Mouse (Mus musculus): ENCODE results near the gene Rfc5. TPM values are rescaled to one million over a fixed set of nuclear protein-coding genes. Genes with fewer than 3 reads are reported as not detected.

The Rfc5 gene
- polyA plus RNA-seq, 1 experiment from 2014 or later, result 33.1 TPM

DNA sequence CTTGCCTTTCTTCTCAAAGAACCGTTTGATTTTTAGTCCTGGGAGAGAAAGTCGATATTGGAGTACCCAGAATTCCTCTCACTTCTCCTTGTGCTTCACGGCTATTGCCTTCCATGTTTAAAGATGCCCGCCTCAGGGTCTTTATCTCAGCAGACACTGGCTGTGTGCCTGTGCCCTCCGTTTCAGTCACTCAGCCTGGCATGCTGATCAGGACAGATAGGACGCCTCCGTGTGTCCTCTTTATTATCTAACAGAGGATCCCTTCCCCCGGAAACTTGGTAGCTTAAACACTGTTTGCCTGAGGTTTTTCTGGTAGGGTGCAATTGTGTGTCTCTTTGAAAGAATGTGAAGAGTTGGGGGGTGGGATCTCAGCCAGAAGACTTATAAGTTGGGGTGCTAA lies 50.3 kb downstream of the Rfc5 start:
- no peaks in the 10 kb centered on the region for H3K9me3 ChIP-seq
- no peak for ATAC-seq (replicated peaks)
- H3K4me3 ChIP-seq, result no peak overlapping the region

GRCm38 (mm10) chr5:117337999-117338398 lies 50.8 kb downstream of the Rfc5 start:
- H3K4me1 ChIP-seq, result no peaks in the 10 kb centered on the region
- H3K4me2 ChIP-seq, result no peak overlapping the region
- no peak overlapping the region for H3K9ac ChIP-seq
- no peak overlapping the region for H3K4me3 ChIP-seq
- ATAC-seq (replicated peaks), result no peak
- H3K27ac ChIP-seq, result no peak overlapping the region
- WGBS, result 91% methylated on average over 10 of the region's 10 CpGs
- no peaks in the 10 kb centered on the region for H3K36me3 ChIP-seq (replicated peaks)
- H3K9me3 ChIP-seq, result no peaks in the 10 kb centered on the region
- H3K27me3 ChIP-seq (replicated peaks), result no peaks in the 10 kb centered on the region

More for the DNA sequence above, 50.3 kb downstream of the Rfc5 start:
- no peaks in the 10 kb centered on the region for H3K27me3 ChIP-seq (replicated peaks)
- 82% methylated on average over 8 of the region's 8 CpGs for WGBS
- H3K27ac ChIP-seq, result no peak overlapping the region
- no peaks in the 10 kb centered on the region for H3K36me3 ChIP-seq (replicated peaks)
- H3K9ac ChIP-seq, result no peak overlapping the region
- H3K4me1 ChIP-seq, result no peaks in the 10 kb centered on the region
- no peak overlapping the region for H3K4me2 ChIP-seq

DNA sequence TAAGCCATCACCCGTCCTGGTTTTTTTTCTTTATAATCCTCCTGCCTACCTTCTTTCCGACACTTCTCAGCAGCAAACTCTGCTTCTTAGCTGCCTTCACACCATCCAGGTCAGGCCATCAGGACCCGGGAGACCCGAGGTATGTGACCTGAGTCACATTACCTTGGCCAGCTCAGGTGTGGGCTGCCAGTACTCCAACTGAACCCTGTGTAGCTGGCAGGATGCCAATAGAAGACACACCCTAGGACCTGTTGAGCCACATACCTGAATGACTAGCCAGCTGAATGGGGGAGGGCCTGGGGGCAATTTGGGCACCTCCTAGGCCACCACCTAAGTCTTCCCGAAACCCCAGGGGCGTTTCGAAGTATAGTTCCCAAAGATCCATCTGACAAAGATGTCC lies 58.4 kb downstream of the Rfc5 start:
- Histone ChIP-seq H3K4me1 (no peaks in the 10 kb centered on the region), H3K4me3 (no peak overlapping the region), H3K27ac (no peak overlapping the region), H3K27me3 (replicated peaks) (no peaks in the 10 kb centered on the region), H3K36me3 (replicated peaks) (no peaks in the 10 kb centered on the region), H3K9me3 (no peaks in the 10 kb centered on the region), H3K9ac (no peak overlapping the region), H3K4me2 (no peak overlapping the region)
- no peak for ATAC-seq (replicated peaks)
- 90% methylated on average over 7 of the region's 7 CpGs for WGBS

Other genes with a start within 250 kb of the Rfc5 start
- 1,104 and 1,156 TPM in 2 replicates for gene Pebp1, start 101.4 kb downstream of the Rfc5 start, polyA plus RNA-seq (2015; fragmentation: Nextera tagmentation; extraction: Ambion mirVana)
- gene Vsig10, start 70.0 kb downstream of the Rfc5 start, polyA plus RNA-seq (2015; fragmentation: Nextera tagmentation; extraction: Ambion mirVana), result 1.0 and 2.1 TPM in 2 replicates
- 290 and 311 TPM in 2 replicates for gene Wsb2, start 31.7 kb downstream of the Rfc5 start, polyA plus RNA-seq (2015; fragmentation: Nextera tagmentation; extraction: Ambion mirVana)
- gene Ksr2, start 25.0 kb upstream of the Rfc5 start, polyA plus RNA-seq (2015; fragmentation: Nextera tagmentation; extraction: Ambion mirVana), result 10.2 TPM in 2 replicates